Mouse (Mus musculus) cerebellum, postnatal 25 days (tissue): ENCODE measurements around the gene Timm13.

Experiments
- DNase-seq, 2 experiments: peaks; one replicate each; pipeline ENCODE4 v3.0.0; 2021; ENCODE audit warnings: mixed read lengths in 2 of 2

Timm13 gene

DNA sequence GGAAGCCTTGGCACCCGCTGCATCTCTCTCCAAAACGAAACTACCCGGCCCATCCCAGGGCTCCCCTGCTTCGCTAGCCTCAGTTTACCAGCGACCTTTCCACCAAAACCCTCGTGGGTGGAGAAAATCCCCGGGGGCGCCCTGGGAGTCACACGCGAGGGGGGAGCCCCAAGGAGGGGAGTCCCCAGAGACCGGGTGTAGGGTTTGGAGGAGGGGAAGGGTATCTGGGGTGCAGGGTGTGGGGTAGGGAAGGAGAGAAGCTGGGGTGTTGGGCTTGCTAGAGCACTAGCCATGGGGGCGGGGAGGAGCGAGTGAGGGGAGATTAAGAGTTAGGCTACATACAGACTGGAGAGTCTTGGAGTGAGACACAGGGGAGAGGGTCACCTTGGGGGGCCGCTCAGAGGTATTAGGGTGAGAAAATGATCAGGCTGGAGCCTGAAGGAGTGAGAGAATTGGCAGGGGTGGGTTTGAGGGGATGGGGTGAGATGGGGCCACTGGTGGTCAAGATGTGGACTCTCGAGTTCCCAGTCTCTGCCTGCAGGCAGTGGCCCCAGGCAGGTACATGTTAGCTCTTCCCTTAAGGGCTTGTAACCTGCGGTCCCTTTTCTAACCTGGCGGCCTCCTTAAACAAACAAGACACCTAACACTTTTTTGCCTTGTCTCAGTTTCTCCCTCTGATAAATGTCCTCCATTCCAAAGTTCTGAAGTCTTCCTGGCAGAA, 32.1 kb upstream of the Timm13 start:
- DNase-seq: peak in 1 of 2 experiments; percentile 12

DNA sequence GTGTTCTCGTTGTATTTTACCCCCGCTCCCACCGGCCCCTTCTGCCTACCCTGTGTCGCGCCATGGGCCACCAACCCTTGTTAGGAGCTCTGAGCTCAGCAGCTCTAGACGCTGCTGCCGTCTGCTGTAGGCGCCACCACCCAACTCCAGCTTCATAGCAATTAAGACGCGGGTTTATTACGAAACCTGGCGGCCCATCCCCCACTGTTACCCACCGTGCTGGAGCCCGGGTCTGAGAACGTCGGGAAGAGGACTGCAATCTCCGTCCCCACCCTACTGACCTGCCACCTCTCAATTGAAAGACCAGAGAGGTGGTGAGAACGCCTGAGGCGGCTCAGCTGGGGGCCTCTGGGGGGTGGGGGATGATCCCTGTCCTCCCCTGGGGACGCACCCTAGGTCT, 31.4 kb upstream of the Timm13 start:
- DNase-seq: peak in 1 of 2 experiments; percentile 19

DNA sequence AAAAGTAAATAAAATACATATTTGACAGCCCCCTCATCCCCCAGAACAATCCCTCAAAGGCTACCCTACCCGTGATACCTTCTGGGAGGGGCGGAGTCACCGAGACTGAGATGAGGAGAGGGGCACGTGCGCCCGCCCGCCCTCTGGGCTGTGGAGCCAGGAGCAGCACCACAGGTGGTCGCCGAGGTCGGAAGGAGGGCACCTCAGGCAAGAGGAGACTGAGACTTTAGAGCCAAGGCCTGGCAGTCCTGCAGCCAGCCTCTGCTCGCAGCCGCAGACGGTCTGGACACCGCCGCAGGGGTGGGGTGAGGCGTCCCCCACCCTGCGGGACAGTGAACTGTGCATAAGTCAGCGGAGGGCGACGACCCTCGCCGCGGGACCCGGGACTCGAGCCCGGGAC, 30.9 kb upstream of the Timm13 start:
- peak; percentile 34 to 58 for DNase-seq

DNA sequence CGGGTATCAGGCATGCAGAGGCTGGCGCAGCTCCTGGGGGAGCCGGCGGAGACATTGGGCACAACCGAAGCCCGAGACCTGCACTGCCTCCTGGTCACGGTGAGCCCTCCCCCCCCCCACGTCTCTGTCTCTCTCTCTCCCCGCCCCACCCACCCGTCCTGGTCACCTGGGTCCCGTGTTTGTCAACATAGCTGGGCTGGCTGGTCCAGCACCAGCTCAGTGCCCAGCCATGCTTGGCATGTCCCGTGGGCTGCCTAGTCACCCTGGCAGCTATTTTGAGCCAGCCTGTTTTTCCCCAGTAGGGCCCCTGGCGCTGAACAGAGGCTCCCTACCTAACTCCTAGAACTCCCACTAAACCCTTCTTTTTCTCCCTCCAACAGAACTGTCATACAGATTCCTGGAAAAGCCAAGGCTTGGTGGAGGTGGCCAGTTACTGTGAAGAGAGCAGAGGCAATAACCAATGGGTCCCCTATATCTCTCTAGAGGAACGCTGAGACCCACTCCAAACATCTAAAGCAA, 30.4 kb upstream of the Timm13 start:
- DNase-seq: peak; percentile 63 to 71

DNA sequence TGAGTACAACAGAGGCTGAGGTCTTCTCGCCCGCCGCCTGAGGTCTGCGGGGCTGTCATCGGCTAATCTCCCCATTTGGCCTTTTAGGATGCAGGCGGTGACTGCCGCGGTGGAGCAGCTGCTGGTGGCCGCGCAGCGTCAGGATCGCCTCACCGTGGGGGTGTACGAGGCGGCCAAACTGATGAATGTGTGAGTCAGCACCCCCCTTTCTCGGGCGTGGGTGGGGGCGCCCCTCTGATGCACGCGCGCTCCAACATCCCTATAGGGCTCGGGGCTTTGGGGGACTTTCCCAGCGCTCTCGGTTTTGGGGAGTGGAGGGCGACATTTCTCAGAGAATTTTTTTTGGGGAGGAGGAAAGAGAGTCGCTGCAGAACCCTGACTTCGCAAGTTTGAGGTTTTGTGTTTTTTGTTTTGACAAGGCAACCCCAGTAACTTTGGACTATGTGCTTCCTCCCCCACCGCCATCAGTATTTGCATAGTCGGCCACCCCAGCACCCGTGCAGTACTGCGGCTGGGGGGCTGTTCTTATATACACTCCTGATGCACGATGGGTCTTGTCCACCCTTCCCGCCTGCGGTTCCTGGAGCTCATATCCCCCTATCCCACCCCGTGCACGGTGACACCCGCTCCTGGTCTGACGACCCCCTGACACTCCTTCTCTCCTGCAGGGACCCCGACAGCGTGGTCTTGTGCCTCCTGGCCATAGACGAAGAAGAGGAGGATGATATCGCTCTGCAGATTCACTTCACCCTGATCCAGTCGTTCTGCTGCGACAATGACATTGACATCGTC, 29.8 kb upstream of the Timm13 start:
- peak; percentile 76 to 81 for DNase-seq

DNA sequence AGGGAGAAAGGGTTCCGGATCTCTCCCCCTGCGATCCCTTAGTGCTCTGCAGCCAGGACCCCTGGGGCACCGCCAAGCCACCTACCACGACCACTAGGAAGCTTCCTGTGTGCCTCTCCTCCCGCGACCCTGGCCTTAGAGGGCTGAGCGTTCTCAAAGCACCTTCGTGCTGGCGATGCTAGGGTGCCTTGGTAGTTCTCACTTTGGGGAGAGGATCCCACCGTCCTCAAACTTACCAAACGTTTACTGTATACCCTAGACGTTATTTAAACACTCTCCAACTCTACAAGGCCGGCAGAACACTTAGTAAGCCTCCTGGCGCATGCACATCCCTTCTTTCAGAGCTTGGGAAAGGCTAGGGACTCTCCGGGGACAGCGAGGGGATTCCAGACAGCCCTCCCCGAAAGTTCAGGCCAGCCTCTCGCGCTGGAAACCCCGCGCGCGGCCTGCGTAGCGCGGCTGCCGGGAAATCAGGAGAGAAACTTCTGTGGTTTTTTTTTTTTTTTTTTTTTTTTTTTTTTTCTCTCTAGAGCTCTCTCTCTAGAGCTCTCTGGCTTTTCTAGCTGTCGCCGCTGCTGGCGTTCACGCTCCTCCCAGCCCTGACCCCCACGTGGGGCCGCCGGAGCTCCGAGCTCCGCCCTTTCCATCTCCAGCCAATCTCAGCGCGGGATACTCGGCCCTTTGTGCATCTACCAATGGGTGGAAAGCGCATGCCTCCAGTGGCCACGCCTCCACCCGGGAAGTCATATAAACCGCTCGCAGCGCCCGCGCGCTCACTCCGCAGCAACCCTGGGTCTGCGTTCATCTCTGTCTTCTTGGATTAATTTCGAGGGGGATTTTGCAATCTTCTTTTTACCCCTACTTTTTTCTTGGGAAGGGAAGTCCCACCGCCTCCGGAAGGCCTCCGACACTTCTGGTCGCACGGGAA, 28.8 kb upstream of the Timm13 start, which contains the start of gene Gadd45b:
Gadd45b (plus strand) TSS at position 775 of the 928 bp plus-strand sequence.
- peak; percentile 98 to 99 for DNase-seq

DNA sequence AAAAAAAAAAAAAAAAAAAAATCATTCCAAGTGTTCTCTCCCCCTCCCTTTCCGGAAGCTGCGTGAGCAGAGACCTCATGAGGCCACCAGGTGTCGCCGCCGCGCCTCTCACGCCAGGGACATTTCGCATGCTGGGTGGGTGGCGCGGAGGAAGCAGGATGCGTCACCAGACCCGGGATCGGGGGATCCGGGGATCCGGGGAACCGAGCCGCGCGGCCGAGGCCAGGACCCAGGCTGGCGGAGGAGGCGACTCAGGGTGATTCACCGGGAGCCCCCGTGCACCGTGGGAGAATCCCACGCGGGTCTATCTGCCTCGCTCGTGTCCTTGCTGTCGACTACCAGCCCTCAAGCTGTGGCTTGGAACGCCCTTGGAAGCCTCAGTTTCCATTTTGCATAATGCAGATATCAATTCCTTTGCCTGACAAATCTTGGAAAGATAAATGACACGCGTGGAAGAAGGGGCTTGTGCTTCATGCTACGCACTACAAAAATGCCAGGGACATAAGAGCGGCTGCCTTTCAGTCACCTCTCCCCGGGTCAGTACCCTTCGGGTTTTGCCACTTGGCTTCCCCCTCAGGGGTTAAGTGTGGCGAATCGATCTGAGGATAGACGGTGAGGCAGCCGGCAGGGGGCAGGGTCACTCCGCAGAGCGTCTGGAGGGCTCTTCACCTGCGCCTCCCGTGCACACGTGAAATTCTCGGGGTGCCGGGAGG, 28.0 kb upstream of the Timm13 start:
- peak; percentile 95 to 96 for DNase-seq

DNA sequence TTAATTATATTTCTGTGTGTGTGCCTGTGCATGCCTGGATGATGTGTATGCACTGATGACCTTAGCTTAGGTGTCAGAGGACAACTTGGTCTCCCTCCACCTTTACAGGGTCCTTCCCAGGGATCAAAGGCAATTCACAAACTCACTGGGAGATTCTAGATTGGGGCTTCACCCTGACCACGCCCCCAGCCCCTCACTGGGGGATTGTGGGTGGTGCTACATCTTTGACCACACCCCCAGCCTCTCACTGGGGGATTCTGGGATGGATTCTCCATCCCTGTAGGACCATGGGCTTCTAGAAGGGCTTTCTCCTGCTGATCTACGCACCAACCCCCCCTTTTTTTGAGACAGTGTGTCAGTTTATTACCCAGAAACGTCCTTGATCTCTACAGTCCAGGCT, 24.7 kb upstream of the Timm13 start:
- DNase-seq: no peak

DNA sequence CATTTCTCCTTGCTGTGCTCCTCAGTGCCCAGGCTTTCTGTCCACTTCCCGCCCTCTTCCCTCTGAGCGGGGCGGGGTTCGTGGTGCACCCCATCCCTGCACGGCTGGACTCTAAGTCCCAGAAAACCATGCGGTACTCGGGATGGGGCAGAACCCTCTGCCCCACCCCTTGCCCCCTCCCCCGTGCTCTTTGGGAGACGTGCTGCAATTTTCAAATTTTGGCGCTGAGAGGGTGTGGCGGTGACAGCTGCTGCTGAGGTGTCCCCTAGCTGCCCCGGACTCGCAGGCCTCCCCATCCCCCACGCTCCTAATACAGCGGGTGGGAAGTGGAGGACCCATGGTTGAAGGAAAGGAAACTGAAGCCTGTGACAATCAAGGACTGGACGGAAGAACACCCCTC, 21.2 kb upstream of the Timm13 start:
- no peak for DNase-seq

DNA sequence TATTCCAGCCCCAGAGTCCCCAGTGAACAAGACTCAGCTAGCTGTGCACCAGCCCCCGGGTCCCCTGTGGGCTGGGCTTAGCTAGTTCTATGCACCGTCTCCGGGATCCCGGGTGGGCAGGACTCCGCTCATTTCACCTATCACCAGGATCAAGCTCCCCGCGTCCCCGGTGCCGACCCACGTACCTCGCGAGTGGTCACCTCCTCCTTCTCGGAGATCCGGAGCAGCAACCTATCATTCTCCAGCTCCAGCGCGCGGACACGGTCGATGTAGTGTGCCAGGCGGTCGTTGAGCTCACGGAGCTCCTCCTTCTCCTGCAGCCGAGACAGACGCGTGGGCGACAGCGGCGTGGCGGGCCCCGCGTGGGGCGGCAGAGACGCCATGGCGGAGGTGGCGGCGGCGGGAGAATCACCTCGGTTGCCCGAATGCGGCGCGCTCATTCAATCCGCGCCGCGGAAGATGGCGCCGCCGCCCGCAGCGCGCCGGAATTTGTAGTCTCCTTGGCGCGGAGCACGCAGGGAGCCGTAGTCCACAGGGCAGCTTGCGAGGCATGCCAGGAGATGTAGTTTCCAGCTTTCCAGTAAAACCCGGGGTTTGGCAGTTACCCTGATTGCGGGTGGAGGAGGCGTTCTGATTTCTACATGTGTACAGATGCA, 17.1 kb upstream of the Timm13 start, which contains the start of gene Lmnb2:
Lmnb2 (minus strand) TSS at position 467 of the 656 bp plus-strand sequence.
- peak; percentile 90 to 93 for DNase-seq

DNA sequence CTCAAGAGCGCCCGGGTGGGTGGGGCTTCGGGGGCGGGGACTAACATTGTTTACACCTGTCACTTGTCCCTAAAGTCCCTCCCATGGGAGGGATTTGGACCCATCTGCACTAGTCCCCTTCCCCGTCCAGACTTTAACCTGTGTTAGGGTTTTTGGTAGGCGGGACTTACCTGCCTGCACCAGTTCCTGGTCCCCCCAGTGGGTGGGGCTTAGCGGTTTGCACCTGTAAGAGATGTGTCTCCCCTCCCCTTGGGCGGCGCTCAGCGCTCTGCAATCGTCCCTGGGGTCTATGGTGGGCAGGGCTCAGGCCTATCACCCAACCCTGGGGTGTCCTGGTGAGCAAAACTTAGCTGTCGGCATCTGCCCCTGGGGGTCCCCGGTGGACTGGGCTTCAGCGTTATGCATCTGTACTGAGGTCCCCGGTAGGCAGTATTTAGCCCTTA, 16.6 kb upstream of the Timm13 start:
- peak in 1 of 2 experiments; percentile 57 for DNase-seq

DNA sequence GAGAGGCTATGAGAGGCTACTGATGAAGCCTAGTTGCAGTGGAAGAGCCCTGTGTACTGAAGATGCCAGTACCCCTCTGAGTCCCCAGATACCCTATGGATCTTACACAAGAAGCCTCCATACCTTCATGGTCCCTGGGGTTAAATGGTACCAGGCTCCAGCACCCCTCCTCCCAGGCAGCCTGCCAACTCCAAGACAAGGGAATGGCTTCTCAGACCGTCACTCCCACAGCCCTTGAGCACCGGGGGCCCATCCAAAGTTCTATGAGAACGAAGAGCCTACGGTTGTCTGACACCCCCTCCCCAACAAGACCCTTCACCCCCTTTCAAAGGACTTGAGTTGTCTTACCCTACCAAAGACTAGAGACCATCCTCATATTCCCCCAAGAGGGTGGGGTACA, 15.0 kb upstream of the Timm13 start:
- DNase-seq: peak in 1 of 2 experiments; percentile 57

DNA sequence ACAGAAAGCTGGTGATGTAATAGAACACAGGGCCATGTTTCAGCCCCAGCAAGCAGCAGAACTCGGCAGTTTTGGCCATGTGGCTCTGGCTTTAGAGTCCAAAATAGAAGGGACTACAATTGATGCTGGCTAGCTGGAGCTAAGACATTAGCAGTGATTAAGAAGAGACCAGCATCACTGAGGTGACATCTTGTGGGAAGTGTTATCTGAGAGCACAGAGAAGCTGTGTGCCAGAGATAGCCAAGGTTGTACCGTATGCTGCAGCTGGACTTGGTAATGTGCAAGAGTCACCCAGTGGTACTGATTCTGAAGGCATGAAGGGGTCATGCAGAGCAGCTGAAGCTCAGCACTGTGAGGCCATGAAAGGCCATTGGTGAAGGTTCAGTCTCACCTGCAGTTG, 14.5 kb upstream of the Timm13 start:
- DNase-seq: no peak

DNA sequence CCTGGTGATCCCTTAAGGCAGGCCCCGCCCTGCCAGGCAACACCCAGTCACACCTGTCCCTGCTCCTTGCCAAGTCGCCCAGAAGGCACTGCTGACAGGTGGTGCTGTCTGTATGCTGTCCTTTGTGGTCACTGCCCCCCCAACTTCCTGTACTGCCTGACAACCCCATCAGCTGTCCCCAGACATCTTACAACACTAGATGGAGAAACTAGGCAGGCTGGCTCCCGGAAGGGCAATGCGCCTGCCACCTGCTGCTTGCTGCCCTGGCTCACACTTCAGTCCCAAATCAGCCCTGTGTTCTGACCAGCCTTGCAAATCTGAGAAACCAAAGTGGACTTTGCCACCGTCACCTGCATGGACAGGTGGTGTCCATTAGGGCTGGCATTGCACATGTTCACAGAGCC, 13.5 kb upstream of the Timm13 start:
- peak; percentile 84 to 85 for DNase-seq

DNA sequence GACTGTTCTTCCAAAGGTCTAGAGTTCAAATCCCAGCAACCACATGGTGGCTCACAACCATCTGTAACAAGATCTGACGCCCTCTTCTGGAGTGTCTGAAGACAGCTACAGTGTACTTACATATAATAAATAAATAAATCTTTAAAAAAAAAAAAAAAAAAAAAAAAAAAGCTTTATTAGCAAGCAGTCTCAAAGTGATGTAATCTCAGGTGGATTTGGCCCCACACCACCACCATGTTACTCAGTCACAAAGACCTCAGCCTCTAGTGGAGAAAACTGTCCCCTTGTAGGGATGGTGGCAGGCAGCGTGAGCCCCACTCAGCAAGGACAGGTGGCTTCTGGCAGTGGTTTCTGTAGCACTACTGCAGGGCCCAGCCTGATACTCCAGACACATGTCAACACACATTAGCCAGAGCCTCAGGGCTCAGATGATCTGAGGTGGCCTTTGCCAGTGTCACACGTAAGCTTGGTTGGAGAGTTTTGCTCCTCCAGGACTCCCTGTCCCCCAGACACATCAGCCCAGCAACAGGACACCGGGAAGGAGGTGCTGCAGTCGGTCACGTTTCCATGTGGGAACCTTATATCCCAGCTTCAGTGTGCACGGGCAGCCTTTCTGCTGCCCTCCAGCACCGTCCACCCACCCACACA, 12.7 kb upstream of the Timm13 start:
- DNase-seq: no peak

DNA sequence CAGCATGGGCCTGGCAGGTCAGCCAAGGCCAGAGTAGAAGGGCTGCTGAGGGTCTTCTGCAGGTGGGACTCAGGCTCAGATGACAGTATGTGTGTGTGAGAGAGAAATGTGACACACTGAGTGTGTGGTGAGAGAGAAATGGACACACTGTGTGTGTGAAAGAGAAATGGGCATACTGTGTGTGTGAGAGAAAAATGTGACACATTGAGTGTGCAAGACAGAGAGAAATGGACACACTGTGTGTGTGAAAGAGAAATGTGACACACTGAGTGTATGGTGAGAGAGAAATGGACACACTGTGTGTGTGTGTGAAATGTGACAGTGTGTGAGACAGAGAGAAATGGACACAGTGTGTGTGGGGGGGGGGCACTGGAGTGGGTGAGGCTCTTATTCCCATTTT, 11.1 kb upstream of the Timm13 start:
- DNase-seq: no peak

DNA sequence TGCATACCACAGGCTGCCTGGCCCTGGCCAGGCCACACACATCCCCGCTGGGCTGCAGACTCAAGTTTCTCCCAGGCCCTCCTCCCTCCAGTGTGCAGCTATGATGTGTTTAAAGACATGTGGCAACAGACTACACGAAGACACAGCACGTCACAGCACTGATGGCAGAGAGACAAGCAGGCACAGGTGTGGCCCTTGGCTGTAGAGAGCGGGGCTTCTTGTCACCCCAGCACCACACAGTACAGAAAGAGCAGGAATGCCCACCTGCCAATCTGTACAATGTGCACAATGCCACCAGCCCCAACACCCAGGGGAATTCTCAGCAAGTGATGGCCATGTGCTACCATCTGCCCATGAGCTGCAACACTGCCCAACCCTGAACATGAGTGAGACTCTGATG, 10.6 kb upstream of the Timm13 start:
- no peak for DNase-seq

DNA sequence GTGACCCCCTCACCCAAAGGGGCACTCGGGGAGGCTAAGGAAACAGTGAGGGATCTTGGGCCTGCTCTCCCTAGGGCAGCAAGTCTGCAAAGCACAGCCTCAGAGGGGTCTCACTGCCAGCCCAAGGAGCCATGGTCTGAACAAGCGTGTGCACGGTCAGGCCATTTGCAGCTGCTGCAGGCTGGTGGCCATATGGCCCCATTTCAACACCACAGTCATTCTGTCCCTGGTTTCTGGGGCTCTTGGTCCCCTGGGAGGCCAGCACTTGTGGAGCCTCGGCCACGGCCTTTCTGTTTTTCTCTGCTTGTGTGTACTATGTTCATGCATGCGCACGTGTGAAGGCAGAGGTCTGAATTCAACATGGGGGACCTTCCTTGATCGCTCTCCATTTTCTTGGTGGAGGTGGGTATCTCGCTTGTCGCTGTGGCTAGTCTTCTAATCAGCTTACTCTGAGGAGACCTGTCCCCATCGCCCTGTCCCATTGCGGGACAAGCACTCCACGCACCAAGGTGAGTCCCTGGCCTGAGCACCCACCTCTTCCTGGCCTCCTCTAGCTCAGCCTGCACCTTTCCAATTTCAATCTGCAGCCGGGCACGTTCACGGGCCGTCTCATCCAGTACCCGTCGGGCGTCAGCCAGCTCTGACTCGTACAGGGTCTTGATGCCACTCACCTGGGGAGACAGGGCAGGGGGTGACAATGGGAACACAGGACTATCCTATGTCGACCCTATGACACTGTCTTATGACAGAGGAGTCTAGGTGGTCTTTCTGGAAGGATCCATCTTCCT, 8.8 kb upstream of the Timm13 start:
- no peak for DNase-seq

DNA sequence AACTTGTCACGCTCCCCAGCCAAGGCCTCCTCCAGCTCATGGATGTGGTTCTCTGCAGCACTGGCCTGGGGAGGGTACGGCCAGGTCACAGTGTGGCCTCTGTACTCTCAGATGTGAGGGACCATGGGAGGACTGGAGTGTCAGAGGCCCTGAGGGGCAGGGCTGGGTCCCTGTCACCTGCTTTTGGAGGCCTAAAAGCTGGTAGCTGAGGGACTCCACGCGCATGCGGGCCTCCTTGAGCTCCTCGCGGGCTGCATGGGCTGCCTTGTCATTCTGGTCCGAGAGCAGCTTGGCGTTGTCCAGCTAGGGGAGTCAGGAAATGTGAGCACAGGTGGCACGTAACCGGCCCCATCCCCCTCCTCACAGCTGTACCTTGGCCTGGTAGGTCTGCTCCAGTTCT, 3.9 kb upstream of the Timm13 start:
- DNase-seq: peak in 1 of 2 experiments; percentile 29
